Comparison of ENCODE assay signal across 14 mouse cellular contexts in genomic region chrX:50805654-50806053, GRCm38 (mm10). TPM values are rescaled to one million over a fixed set of nuclear protein-coding genes. Genes with fewer than 3 reads are reported as not detected.
A peak's percentile ranks its signal among the peaks of the same experiment; 100 is the strongest.
DNase-seq lines count a peak whose midpoint lies in the region; ATAC-seq and TF ChIP-seq lines count a peak whose summit lies in the region.
"Had no signal": no experiment of that assay in that cellular context is flagged by ENCODE, and none has a peak within 500 bp of the region (broad histone marks: within the 10 kb centered on the region; RNA-seq: fewer than 3 reads in every experiment).

No protein-coding gene starts in this region.

- peak overlapping the region; percentile 85 for H3K27ac ChIP-seq in spleen, adult 2 months (ENCODE audit: insufficient read depth, low read length)
- H3K27ac ChIP-seq in liver, postnatal 0 days (ENCODE audit: low read depth) = peak overlapping the region; percentile 34; the same call in 1 of the 2 replicates
- no peak overlapping the region for H3K27ac ChIP-seq in kidney, adult 2 months (ENCODE audit: insufficient read depth, low read depth, low read length)
- no peak overlapping the region for H3K27ac ChIP-seq in midbrain, embryonic 16.5 days (ENCODE audit: low read length)
- H3K27ac ChIP-seq: limb, embryonic 15.5 days; midbrain, embryonic 12.5 days had no signal

- no peak for TF ChIP-seq POLR2A in spleen, adult 2 months (IDR thresholded peaks at IDR 0.05; ENCODE audit: low read depth, low read length)
- no peak for TF ChIP-seq POLR2A in kidney, adult 2 months (IDR thresholded peaks at IDR 0.05; ENCODE audit: low read depth, low read length)

- H3K27me3 ChIP-seq in spleen, adult 2 months (ENCODE audit: control insufficient read depth, insufficient read depth, low read length) = no peaks in the 10 kb centered on the region
- no peaks in the 10 kb centered on the region for H3K27me3 ChIP-seq in liver, postnatal 0 days (ENCODE audit: insufficient read depth, low read length)
- H3K27me3 ChIP-seq in kidney, adult 2 months (replicated peaks; ENCODE audit: control insufficient read depth, insufficient read depth, low read length) = no peaks in the 10 kb centered on the region
- H3K27me3 ChIP-seq in midbrain, embryonic 16.5 days (ENCODE audit: control insufficient read depth, insufficient read depth, low read depth, low read length) = peaks cover 2% of the 10 kb centered on the region; the same call in 1 of the 2 replicates
- H3K27me3 ChIP-seq: limb, embryonic 15.5 days had no signal

- H3K9me3 ChIP-seq in liver, postnatal 0 days (ENCODE audit: low read length) = no peaks in the 10 kb centered on the region
- H3K9me3 ChIP-seq in midbrain, embryonic 16.5 days (replicated peaks; ENCODE audit: control insufficient read depth, low read length, poor library complexity, severe bottlenecking) = no peaks in the 10 kb centered on the region
- H3K9me3 ChIP-seq: limb, embryonic 15.5 days; midbrain, embryonic 12.5 days had no signal

- TF ChIP-seq CTCF in spleen, adult 2 months (IDR thresholded peaks at IDR 0.05; ENCODE audit: extremely low read depth, insufficient read depth, insufficient read length, insufficient replicate concordance) = no peak
- TF ChIP-seq CTCF in liver, postnatal 0 days (IDR thresholded peaks at IDR 0.05; ENCODE audit: low read depth) = no peak
- no peak for TF ChIP-seq CTCF in kidney, adult 2 months (conservative IDR thresholded peaks at IDR 0.05; ENCODE audit: insufficient read depth, insufficient read length, low read depth, low read length)

- 22% methylated on average over 4 of the region's 4 CpGs for WGBS in spleen, adult 2 months
- 40% methylated on average over 4 of the region's 4 CpGs for WGBS in liver, postnatal 0 days (ENCODE audit: insufficient replicate concordance)
- 56% methylated on average over 4 of the region's 4 CpGs for WGBS in kidney, adult 2 months
- 32% methylated on average over 4 of the region's 4 CpGs for WGBS in midbrain, embryonic 16.5 days

- ATAC-seq in activated CD4-positive, CD25-positive, alpha-beta regulatory T cell, adult 4 months = peak; percentile 87
- peak; percentile 36; the same call in 1 of the 2 replicates for ATAC-seq in liver, postnatal 0 days
- ATAC-seq in midbrain, embryonic 16.5 days = no peak

- no peak overlapping the region for H3K4me3 ChIP-seq in spleen, adult 2 months (ENCODE audit: extremely low read depth, insufficient read depth, insufficient read length)
- no peak overlapping the region for H3K4me3 ChIP-seq in liver, postnatal 0 days (ENCODE audit: low read depth, low read length)
- no peak overlapping the region for H3K4me3 ChIP-seq in kidney, adult 2 months (ENCODE audit: insufficient read depth, low read depth, low read length)
- H3K4me3 ChIP-seq in midbrain, embryonic 16.5 days (ENCODE audit: low read depth, low read length) = no peak overlapping the region
- H3K4me3 ChIP-seq: erythroblast, embryonic 14.5 days; limb, embryonic 15.5 days; midbrain, embryonic 12.5 days had no signal

- no peak overlapping the region for H3K4me2 ChIP-seq in liver, postnatal 0 days (ENCODE audit: low read depth, low read length)
- no peak overlapping the region for H3K4me2 ChIP-seq in midbrain, embryonic 16.5 days (ENCODE audit: low read length)
- H3K4me2 ChIP-seq: limb, embryonic 15.5 days; midbrain, embryonic 12.5 days had no signal

- no peak overlapping the region for H3K9ac ChIP-seq in liver, postnatal 0 days (replicated peaks)
- H3K9ac ChIP-seq in midbrain, embryonic 16.5 days (ENCODE audit: low read depth, low read length) = no peak overlapping the region
- H3K9ac ChIP-seq: limb, embryonic 15.5 days; midbrain, embryonic 12.5 days had no signal

- peak; percentile 33 to 59 for DNase-seq in spleen, adult 2 months (ENCODE audit: low read depth in 1 of 2, low spot score in 2 of 2)
- no peak for DNase-seq in spleen, postnatal 14 days (ENCODE audit: low spot score in 2 of 2)
- DNase-seq in liver, postnatal 0 days = no peak
- peak; percentile 23 for DNase-seq in thymus, postnatal 25 days
- no peak for DNase-seq in kidney, adult 2 months
- no peak for DNase-seq in gastrocnemius, postnatal 4 days (ENCODE audit: low spot score in 2 of 2)
- DNase-seq: adrenal gland, postnatal 25 days; cerebellum, postnatal 14 days; kidney, adult 18-20 months had no signal

- no peak for TF ChIP-seq EP300 in liver, postnatal 0 days (IDR thresholded peaks at IDR 0.05; ENCODE audit: low read depth)

- peaks cover 9% of the 10 kb centered on the region; the same call in 1 of the 2 replicates for H3K4me1 ChIP-seq in spleen, adult 2 months (ENCODE audit: control insufficient read depth, insufficient read depth, insufficient read length)
- H3K4me1 ChIP-seq in liver, postnatal 0 days (ENCODE audit: insufficient read depth) = 0 out of 2 replicates have a peak, but pooled peaks cover 3% of the 10 kb centered on the region
- H3K4me1 ChIP-seq in kidney, adult 2 months (ENCODE audit: control insufficient read depth, insufficient read depth, low read length) = no peaks in the 10 kb centered on the region
- no peaks in the 10 kb centered on the region for H3K4me1 ChIP-seq in midbrain, embryonic 16.5 days (ENCODE audit: control insufficient read depth, insufficient read depth, low read length)
- H3K4me1 ChIP-seq: limb, embryonic 15.5 days; midbrain, embryonic 12.5 days had no signal

- no peaks in the 10 kb centered on the region for H3K36me3 ChIP-seq in spleen, adult 2 months (ENCODE audit: control insufficient read depth, insufficient read depth, low read length)
- H3K36me3 ChIP-seq in liver, postnatal 0 days (replicated peaks; ENCODE audit: insufficient read depth, low read length) = no peaks in the 10 kb centered on the region
- H3K36me3 ChIP-seq in kidney, adult 2 months (ENCODE audit: control insufficient read depth, insufficient read depth, low read length) = no peaks in the 10 kb centered on the region
- no peaks in the 10 kb centered on the region for H3K36me3 ChIP-seq in midbrain, embryonic 16.5 days (ENCODE audit: control insufficient read depth, insufficient read depth, low read length)
- H3K36me3 ChIP-seq: limb, embryonic 15.5 days; midbrain, embryonic 12.5 days had no signal

RNA-seq across cellular contexts. Expression of gene Stk26, which starts 35.2 kb away (rescaled TPM):
- polyA plus RNA-seq in spleen, adult 2 months (2012; rRNA removed) = 7.1 and 10.1 TPM in 2 replicates
- 10 to 100 TPM in 1 of 2 experiments, 1 to 10 TPM in 1; 9.8 to 11.1 TPM for polyA plus RNA-seq in activated CD4-positive, CD25-positive, alpha-beta regulatory T cell, adult 4 months (2017; shearing (Covaris generic))
- polyA plus RNA-seq in liver, postnatal 0 days (2015; fragmentation: Nextera tagmentation; extraction: Ambion mirVana) = 2.5 and 3.9 TPM in 2 replicates
- polyA plus RNA-seq in kidney, adult 2 months (2012; rRNA removed) = 0.94 and 1.6 TPM in 2 replicates
- 10 to 100 TPM; 12.1 to 12.7 TPM for total RNA-seq in gastrocnemius, postnatal 4 days (2021)
- polyA plus RNA-seq in midbrain, embryonic 16.5 days (2015; fragmentation: Nextera tagmentation; extraction: Ambion mirVana) = 0.60 and 0.90 TPM in 2 replicates

Comparison
In these comparisons a context has a peak if more than half of its experiments do, and no peak if none do; other contexts are left out.
1. DNase-seq: peak in spleen, adult 2 months (2 of 2) and thymus, postnatal 25 days (single experiment); none in spleen, postnatal 14 days (0 of 2), liver, postnatal 0 days (single experiment), kidney, adult 2 months (single experiment) and gastrocnemius, postnatal 4 days (0 of 2).
2. H3K27ac ChIP-seq: peak in spleen, adult 2 months (single experiment) and liver, postnatal 0 days (single experiment); none in kidney, adult 2 months (single experiment) and midbrain, embryonic 16.5 days (single experiment).